Mouse (Mus musculus): Measurements from ENCODE around the gene Adcy10.

The Adcy10 gene

DNA sequence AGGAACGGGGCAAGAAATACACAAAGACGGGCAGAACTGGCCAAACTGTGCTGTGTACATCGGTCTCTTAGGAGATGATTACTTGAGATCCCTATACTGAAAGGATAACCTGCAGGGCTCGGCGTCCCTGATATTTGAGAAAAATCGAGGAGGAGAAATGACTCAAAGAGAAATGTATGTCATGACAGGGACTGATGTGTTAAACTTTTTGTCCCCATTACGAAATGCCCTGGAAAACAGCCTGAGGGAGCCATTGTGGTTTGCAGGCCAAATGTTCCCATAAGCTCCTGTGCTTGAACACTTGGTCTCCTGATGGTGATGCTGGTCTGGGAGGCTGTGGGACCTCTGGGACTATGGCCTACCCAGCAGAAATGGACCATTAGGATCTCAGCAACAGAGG, 35.7 kb downstream of the Adcy10 start:
- no peak for DNase-seq (ENCODE audit: low read depth, low spot score)

DNA sequence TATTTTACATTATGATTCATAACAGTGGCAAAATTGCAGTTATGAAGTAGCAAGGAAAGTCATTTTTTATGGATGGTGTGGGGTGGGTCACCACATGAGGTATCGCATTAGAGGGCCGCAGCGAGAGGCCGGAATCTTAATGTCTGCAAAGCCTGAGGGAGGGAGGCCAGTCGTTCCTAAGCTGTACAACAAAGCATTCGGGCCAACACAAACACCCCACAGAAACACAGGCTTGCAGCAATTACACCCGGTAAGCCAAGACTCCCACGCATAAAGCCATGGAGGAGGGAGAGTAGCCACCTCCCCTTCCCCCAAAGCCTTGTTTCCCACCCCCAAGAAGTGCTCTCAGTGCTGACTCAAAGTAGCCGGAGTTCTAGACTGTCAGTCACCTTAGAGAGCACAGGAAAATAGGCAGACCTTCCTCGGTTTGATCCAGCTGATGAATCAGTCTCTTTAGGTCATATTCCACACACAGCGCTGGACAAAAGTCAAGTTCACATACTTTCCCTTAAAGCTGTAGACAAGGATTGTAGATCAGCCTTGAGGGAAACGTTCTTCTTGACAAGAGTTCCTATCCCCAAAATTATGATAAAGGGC, 51.2 kb downstream of the Adcy10 start:
- DNase-seq (ENCODE audit: low read depth, low spot score), result no peak

DNA sequence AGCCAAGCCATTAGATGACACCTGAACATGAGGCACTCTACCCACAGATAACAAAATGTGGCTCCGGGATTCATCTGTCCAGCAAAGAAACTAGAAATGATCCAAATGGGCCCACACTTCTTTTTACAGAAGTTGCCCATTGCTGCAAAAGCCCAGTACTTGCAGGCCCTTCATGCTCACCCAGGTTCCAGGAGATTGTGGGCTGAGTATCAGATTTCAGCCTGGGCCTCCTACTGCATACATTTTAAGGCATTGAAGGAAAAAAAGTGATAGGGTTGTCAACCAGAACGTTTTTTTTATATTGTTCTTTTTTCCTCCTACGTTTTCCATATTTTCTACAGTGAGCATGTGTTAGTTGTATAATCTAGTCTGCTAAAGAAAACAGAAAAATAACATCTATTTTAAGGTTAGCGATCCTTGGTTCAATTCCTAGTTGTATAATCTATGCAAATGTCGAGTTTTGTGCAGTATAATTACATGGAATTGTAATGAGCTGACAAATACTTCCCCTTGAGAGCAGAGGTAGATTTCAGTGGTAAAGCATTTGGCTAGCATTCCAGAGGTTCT, 52.3 kb downstream of the Adcy10 start:
- DNase-seq (ENCODE audit: low read depth, low spot score), result no peak

DNA sequence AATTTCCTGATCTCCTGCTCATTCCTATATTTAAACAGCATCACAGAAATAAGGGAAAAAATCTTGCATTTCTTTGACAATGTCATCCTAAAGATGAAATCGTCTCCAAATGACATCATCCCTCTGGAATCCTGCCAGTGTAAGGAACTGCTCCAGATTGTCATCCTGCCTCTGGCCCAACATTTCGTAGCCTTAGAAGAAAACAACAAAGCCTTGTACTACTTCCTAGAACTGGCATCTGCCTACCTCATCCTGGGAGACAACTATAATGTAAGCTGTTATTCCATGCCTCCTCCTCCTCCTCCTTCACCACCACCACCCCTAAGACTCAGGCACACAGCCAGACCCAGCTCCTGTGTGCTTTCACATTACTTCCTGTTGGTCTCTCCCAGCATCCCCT, 71.7 kb downstream of the Adcy10 start:
- DNase-seq (ENCODE audit: low read depth, low spot score), result no peak

DNA sequence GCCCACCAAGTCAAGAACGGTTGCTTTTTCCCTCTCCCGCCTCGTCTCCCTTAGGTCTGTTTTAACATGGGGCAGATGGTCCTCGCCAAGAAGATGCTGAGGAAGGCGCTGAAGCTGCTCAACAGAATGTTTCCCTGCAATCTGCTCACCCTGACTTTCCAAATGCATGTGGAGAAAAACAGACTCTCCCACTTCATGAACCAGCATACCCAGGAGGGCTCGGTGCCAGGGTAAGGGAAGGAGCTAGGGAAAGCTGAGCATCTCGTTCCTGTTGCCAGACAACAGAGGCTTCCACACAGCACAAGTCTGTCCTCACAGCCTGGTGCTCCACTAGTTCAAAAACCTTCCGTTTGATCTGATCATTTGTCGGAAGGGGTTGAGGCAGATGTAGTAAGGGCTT, 74.1 kb downstream of the Adcy10 start:
- DNase-seq (ENCODE audit: low read depth, low spot score), result no peak

DNA sequence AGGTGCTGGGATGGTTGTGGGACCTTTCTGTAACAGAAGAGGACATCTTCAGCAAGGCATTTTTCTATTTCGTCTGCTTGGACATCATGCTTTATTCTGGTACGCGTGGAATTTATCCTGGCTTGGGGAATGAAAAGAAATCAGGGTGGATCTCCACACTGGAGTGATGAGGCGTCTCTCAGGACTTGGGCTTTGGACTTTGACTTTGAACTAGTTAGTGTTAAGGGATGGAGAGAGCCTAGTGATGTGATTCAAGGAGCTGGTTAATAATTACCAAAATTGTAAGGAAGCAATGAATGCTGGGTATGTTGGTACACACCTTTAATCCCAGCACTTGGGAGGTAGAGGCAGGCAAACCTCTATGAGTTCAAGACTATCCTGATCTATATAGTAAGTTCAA, 80.3 kb downstream of the Adcy10 start:
- no peak for DNase-seq (ENCODE audit: low read depth, low spot score)

DNA sequence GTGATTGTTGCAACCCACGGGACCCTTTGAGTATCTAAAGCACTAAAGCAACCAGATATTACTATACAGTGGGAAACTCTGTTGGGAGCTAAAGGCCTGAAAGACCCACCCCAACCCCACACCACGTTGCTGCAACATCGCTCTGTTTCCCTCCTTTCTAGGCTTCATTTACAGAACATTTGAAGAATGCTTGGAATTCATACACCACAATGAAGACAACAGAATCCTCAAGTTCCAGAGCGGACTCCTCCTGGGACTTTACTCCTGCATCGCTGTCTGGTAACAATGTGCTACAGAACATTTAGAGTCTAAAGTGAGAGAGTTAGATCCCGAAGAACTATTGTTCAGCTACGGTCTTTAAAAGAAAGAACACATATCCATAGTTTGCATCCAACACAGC, 82.5 kb downstream of the Adcy10 start:
- no peak for DNase-seq (ENCODE audit: low read depth, low spot score)

DNA sequence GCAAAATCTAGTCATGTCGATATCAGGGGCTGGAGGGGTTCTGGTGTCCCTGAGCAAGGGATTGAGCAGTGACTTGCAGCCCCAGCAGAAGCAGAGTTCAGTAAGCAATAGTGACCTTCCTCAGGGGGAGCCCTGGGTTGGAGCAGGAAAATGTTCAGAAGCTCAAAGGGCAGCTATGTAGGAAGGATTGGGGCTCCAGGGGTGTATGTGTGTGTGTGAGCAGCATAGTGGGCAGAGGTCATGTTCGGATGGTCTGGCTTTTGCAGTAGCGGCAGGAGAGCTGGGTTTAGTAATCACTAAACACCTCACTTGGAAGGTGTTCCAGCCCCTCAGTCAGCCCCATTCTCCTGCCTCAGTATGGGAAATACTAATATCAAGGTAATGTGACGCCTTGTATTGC, 91.0 kb downstream of the Adcy10 start:
- DNase-seq (ENCODE audit: low read depth, low spot score), result no peak

DNA sequence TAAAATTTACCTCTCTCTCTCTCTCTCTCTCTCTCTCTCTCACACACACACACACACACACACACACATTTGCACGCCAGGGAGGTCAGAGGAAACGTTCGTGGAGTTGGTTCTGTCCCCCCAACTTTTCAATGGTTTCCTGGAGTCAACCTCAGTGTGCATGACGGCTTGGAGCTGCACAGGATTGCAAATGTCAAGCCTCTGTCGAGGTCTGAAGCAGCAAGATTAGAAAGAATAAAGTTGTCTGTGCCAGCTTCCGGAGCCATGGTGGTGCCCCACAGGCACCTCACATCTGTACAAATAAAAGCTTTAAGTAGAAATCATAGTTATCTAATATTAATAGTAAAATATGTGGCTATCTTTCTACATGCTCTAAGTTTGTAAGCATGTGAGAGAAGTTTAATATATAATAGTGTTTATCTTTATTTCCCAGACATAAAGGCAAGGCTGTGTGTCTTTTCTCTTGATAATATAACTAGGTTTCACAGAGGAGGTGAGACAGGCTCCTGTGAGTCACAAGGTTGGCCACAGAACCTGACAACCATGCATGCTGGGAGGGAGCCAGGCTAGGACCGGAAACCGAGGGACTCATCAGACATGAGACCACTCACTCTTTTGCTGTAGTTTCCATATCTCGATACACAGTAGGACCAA, 91.6 kb downstream of the Adcy10 start:
- no peak for DNase-seq (ENCODE audit: low read depth, low spot score)

DNA sequence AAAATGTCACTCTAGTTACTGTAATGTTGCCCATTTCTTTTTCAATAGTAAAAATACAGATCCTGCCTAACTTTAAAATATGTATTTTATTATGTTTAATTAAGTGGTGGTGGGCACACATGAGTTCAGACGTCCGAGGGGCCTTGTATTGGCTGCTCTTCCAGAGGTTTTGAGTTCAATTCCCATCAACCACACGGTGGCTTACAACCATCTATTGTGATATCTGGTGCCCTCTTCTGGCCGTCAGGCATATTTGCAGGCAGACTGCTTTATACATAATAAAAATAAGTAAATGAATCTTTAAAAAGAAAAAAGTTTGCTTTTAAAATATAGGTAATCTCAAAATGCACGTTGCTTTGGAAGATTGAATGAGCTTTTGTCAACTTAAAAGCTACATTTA, 94.3 kb downstream of the Adcy10 start:
- DNase-seq (ENCODE audit: low read depth, low spot score), result peak; percentile 16

DNA sequence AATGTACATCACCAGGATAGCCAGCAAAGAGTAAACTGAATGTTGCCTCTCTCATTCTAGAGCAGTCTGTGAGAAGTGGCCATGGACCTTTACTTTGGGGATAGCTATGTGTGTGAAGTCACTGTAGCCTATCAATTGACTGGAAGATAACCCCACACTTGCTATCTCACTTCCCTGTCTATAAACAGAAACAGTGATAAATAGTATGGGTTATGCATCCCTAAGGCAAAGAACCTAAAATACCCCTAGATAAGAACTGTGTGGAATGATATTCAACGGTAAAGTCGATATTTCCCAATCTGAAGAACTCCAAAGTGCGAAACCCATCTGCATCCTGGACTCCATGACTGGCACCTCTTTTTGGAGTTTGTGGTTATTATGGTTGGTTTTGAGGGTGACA, 96.3 kb downstream of the Adcy10 start:
- DNase-seq (ENCODE audit: low read depth, low spot score), result no peak

DNA sequence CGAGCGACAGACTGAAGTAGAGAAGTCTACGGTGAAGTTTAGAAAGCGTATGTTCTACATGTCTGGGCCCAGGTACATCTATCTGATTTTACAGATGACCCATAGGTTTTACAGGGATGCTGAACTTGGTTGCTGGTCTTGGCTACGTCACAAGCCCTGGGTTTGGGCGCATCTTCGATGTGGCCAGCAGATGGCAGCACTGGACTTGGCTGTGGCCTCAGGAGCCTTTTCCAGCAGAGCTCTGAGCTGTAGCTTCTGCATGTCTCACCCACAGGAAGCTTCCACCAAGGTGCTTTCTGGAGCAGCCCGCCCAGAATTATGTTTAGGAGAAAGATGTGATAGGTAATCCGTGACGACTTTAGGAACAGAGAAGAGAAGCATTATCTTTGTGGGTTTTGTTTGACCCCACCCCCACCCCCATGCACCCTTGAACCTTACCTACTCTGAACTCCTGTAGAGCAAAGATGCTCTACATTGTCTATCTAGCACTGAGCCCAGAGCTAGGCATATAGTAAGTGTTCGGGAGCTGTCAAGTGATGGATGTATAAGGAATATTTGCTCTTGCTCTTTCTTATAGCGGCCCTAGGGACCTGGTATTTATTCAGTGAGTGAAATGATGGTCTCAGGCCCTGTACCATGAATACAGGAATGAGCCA, 98.7 kb downstream of the Adcy10 start:
- peak; percentile 78 for DNase-seq (ENCODE audit: low read depth, low spot score)

DNA sequence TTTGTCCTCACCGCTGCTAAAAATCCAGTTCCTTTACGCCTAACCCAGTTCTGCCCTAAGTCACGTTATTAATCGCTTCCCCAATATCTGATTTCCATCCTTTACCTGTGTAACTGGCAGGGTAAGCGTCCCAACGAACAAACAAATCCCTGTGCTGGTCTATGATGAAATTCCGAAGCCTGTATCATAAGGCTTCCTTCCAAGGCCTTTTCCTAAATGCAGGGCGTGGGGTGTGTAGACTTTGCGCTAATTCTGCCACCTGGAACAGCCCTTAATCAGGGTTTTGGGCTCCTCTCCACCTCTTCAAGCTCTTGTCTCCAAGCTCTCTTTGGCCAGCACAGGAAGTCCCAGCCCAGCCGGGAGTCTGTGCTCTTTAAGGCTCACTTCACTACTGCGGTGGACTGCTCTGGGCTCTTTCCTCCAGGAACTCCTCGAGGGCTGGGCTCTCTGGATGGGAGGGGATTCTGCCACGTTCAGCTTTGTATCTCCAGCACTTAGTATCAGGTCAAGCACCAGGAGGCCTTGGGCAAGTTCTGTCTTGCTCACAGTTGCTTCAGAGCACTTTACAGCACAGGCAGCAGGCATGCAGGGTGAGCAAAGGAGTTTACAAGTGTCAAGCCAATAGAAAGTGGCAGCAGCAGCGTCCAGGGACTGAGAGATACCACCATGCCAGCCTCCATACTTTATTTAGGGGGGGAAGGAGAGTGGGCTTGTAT, 100.6 kb downstream of the Adcy10 start:
- DNase-seq (ENCODE audit: low read depth, low spot score), result no peak

DNA sequence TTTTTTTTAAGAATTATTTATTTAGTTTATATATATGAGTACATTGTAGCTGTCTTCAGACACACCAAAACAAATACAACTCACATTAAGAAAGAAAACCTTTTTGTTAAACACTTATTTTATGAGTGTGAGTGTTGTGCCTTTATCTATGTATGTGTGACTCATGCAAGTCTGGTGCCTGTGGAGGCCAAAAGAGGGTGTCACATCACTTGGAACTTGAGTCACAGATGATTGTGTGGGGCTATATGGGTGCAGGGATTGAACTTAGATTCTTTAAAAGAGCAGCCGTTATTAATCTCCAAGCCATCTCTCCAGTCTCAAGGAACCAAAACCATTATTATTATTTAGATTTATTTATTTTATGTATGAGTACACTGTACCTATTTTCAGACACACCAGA, 101.4 kb downstream of the Adcy10 start:
- DNase-seq (ENCODE audit: low read depth, low spot score), result no peak

DNA sequence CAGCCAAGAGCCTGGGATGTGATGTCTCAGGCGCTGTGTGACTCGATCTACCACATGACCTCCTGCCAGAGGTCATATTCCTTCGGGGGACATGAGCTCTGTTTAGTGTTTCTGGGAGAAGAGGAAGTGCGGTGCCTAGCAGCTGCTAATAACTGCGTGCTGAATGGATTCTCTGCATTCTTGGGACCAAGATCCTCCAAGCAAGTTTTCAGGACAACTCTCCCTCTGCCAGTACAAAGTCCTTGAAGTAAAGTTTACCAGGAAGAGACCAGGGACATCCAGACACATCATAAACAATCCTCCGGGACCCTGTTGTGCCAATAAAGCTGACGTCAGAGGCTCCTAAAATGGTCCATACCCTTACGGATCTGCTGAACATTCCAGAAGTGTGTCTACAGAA, 102.9 kb downstream of the Adcy10 start:
- no peak for DNase-seq (ENCODE audit: low read depth, low spot score)

DNA sequence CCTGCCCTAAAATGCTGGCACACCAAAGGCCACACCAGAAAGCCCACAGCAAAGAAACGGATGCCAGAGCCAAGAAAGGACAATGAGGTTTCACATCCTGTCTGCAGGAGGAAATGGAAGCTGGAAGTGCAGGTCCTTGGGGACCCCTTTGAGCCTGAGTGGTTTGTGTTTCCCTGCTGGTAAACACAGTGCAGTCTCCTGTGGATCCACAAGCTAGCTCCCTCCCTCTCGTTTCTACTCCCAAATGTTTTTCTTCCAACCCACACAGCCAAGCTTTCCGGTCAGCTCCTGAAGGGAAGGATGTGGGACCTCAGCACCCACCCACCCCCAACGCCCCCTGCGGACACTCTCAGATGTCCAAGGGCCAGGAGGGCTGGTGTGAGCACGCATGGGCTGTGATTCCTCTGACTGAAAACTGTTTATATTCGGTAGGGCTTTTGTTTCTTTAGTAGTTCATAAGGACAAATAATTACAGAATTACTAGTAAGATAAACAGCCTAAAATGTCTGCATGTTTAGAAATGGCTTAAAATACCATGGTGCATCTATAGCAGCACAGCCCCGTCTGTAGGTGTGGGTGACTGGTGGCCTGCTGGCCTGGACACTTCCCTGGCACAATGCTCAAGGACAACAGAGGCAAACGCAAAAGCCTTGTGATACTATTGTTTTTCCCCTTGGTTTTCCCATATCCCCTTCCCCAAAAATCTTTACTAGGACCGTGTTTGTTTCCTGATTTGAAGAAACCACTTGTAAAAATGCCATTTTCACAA, 104.5 kb downstream of the Adcy10 start:
- DNase-seq (ENCODE audit: low read depth, low spot score), result peak; percentile 19

DNA sequence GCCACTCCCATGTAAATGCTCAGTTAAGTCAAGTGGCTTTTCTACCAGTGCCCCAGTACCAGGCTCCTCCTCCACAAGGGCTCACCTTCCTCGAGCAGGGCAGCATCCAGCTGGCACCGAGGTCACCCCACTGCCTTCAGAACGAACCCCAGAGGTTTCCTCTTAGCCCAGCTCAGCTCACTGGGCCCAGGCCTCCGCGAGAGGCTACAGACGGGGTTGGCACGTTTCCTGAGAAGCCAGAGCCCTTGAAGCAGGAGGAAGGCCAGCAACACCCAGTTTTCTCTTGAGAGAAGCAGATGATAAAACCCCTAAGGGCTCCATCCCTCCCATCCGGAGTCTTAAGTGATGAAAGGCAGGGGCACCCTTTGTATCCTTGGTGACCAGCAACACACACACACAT, 105.8 kb downstream of the Adcy10 start:
- no peak for DNase-seq (ENCODE audit: low read depth, low spot score)

DNA sequence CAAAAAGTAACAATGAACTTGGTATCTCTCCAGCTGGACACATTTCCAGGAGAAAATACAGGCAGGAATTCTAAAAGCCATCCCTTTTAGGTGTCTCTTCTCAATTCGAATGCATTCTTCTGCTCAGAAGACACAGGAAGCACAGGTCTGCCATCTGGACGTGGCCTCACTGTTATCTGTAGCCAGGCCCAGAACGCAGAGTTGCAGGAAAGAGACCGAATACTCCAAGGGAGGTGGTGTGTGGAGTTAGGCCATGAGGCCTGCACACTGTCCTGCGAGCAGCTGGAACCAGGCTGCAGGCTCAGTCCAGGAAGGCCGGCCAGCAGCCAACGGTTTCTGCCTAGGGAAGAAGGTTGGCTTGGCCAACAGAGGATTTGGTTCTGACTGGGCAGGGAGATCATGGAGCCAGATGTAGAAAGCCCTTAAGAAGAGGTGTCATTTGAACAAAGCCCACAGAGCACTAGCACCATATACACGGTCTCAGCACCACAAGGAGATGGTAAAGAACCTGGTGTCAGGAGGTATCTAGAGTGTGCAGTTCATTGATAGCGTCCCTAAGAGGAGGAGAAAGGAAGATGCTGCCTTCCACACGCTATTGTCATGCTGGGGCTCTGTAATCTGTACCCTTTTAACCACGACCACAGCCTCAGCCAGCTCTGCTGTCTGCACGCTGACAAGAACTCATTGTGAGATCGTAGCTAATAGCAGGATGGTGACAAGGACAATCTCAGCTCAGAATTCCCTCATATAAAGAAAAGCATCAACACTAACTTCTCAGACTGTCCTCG, 107.5 kb downstream of the Adcy10 start:
- DNase-seq (ENCODE audit: low read depth, low spot score), result no peak

DNA sequence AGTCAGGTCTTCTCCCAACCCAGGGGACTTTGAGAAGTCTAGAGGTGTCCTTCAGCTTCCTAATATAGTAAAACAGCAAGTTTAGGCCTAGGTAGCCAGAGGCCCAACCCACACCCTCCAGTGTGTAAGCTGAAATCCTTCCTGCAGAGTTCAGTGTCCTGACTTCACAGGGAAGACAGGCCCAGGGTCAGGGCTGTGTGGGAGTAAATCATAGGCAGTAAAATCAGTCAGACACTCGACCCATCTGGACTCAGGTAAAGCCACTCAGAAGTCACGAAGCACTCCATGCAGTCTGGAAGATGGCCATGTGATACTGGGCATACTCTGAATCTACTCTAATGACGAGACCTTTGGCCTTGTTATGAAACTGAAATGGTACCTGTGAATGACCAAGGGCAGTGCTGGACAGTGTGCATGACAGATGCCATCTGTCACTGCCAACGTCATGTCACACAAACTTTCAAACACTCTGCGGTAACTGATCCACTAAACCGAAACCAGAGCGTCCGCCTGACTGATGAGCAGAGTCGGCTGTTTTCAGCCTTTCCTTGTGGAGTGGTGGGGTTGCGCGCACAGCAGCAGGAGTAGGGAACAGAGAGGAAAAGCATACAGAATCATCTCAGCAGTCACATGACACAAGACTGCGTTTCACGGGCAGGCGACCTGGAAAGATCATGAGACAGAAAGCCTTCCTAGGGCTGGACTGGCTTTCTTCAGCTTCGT, 109.9 kb downstream of the Adcy10 start:
- DNase-seq (ENCODE audit: low read depth, low spot score), result no peak

DNA sequence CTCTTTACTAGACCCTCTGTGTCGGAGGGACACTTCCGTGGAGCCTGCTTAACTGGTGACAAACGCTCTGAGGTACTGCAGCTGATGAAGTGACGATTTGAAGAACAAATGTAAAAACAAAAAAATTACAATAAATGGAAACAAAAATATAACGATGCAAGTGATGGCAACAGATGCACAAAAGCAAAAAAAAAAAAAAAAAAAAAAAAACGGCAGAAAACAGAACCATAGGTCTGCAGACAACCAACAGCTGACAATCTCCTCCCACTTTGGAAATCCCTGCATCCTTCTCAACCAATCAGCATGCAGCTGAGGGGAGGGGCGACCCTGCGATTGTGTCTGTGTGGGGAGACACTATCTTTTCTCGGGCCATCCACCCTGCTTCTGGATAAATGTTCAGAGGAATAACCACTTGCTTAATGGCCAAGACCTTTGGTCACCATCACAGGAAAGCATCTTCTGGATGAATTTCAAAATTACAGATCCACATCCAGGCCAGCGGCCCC, 116.8 kb downstream of the Adcy10 start:
- no peak for DNase-seq (ENCODE audit: low read depth, low spot score)
